ENCODE assay signal across 8 mouse cellular contexts in genomic region chr9:114527085-114527484, GRCm38 (mm10). TPM values are rescaled to one million over a fixed set of nuclear protein-coding genes. Genes with fewer than 3 reads are reported as not detected.
DNase-seq lines count a peak whose midpoint lies in the region; ATAC-seq lines count a peak whose summit lies in the region.

No protein-coding gene starts in this region.

- no peaks in the 10 kb centered on the region for H3K36me3 ChIP-seq in embryonic facial prominence, embryonic 12.5 days

- peak; percentile 44 for DNase-seq in gastrocnemius, adult 18-20 months (ENCODE audit: low spot score)
- no peak for DNase-seq in gastrocnemius, postnatal 4 days (ENCODE audit: low spot score in 2 of 2)
- DNase-seq in heart, postnatal 14 days, result peak; percentile 41 to 57
- DNase-seq in kidney, postnatal 25 days, result peak; percentile 60 to 68
- DNase-seq in mesoderm, embryonic 11.5 days (ENCODE audit: low read depth, low spot score), result peak; percentile 85
- DNase-seq in thymus, postnatal 25 days, result peak; percentile 71
- DNase-seq in c-Kit-positive CD71-positive TER-119-positive erythroid progenitor cells, embryonic 14.5 days (ENCODE audit: low spot score), result no peak

- peak; percentile 6; the same call in 1 of the 2 replicates for ATAC-seq in embryonic facial prominence, embryonic 12.5 days (ENCODE audit: insufficient number of reproducible peaks, insufficient read depth, low FRiP score, low TSS enrichment)

- peaks cover 44% of the 10 kb centered on the region for H3K4me1 ChIP-seq in embryonic facial prominence, embryonic 12.5 days

- intact Hi-C loops in heart, postnatal 14 days (cut with DNase I), result no loop called here

- peak overlapping the region; percentile 23 for H3K4me3 ChIP-seq in embryonic facial prominence, embryonic 12.5 days

- H3K27me3 ChIP-seq in embryonic facial prominence, embryonic 12.5 days, result no peaks in the 10 kb centered on the region

- no peak overlapping the region for H3K9ac ChIP-seq in embryonic facial prominence, embryonic 12.5 days

- WGBS in embryonic facial prominence, embryonic 12.5 days, result 3% methylated on average over 16 of the region's 16 CpGs

- 0 out of 2 replicates have a peak overlapping the region, but pooled peaks have one; percentile 2 for H3K27ac ChIP-seq in embryonic facial prominence, embryonic 12.5 days

- H3K4me2 ChIP-seq in embryonic facial prominence, embryonic 12.5 days (replicated peaks), result peak overlapping the region; percentile 33

- H3K9me3 ChIP-seq in embryonic facial prominence, embryonic 12.5 days, result no peaks in the 10 kb centered on the region

RNA-seq across cellular contexts. Expression of gene C130032M10Rik, which starts 11.6 kb away (rescaled TPM):
- not detected for total RNA-seq in gastrocnemius, adult 18-20 months (2021)
- not detected for total RNA-seq in gastrocnemius, postnatal 4 days (2021)
- polyA plus RNA-seq in embryonic facial prominence, embryonic 12.5 days (2016; fragmentation: Nextera tagmentation; extraction: Ambion mirVana), result 0.43 and 0.60 TPM in 2 replicates
- not detected for total RNA-seq in heart, postnatal 14 days (2021)

RNA-seq across cellular contexts. Expression of gene Ccr4, which starts 22.4 kb away (rescaled TPM):
- not detected for total RNA-seq in gastrocnemius, adult 18-20 months (2021)
- not detected for total RNA-seq in gastrocnemius, postnatal 4 days (2021)
- not detected in 2 replicates for polyA plus RNA-seq in embryonic facial prominence, embryonic 12.5 days (2016; fragmentation: Nextera tagmentation; extraction: Ambion mirVana)
- total RNA-seq in heart, postnatal 14 days (2021), result under 1 TPM in 1 of 2 experiments, not detected in 1; 0.68 TPM

RNA-seq across cellular contexts. Expression of gene Trim71, which starts 37.1 kb away (rescaled TPM):
- not detected for total RNA-seq in gastrocnemius, adult 18-20 months (2021)
- total RNA-seq in gastrocnemius, postnatal 4 days (2021), result under 1 TPM; 0.05 to 0.07 TPM
- 0.95 and 1.1 TPM in 2 replicates for polyA plus RNA-seq in embryonic facial prominence, embryonic 12.5 days (2016; fragmentation: Nextera tagmentation; extraction: Ambion mirVana)
- not detected for total RNA-seq in heart, postnatal 14 days (2021)

Comparison
In these comparisons a context has a peak if more than half of its experiments do, and no peak if none do; other contexts are left out.
1. DNase-seq: peak in gastrocnemius, adult 18-20 months (single experiment), heart, postnatal 14 days (2 of 2), kidney, postnatal 25 days (2 of 2), mesoderm, embryonic 11.5 days (single experiment) and thymus, postnatal 25 days (single experiment); none in gastrocnemius, postnatal 4 days (0 of 2) and c-Kit-positive CD71-positive TER-119-positive erythroid progenitor cells, embryonic 14.5 days (single experiment).